Mouse (Mus musculus) MEL (cell line): ENCODE results near the gene Igfals. TPM values are rescaled to one million over a fixed set of nuclear protein-coding genes. Genes with fewer than 3 reads are reported as not detected.

Source experiments
- DNase-seq: peaks from one replicate; pipeline ENCODE4 v3.0.0; 2011; ENCODE audit warnings: low read depth, low spot score
- H3K27ac ChIP-seq: 2 replicates; pipeline ENCODE4 v1.5.1; 2012; ENCODE audit warnings: low read depth, mild to moderate bottlenecking, control low read depth, low read length, moderate library complexity; ENCODE audit not compliant: control insufficient read depth
- H3K27me3 ChIP-seq, 2 experiments: fragments of 150-350 bp in 1 of 2; sonication (generic) in 1 of 2; 2 replicates each; pipeline ENCODE4 v1.6.1; 2012; ENCODE audit warnings: low read length in 2 of 2, mild to moderate bottlenecking in 2 of 2, improper control_type of control experiment in 1 of 2, moderate library complexity in 1 of 2; ENCODE audit not compliant: insufficient read depth in 2 of 2, control insufficient read depth in 1 of 2
- H3K36me3 ChIP-seq, 2 experiments: 2 replicates each; pipeline ENCODE4 v1.6.1; 2012 to 2014; ENCODE audit warnings: low read length in 2 of 2, improper control_type of control experiment in 1 of 2, inconsistent platforms in 1 of 2, mild to moderate bottlenecking in 1 of 2; ENCODE audit not compliant: insufficient read depth in 2 of 2, control insufficient read depth in 1 of 2
- H3K4me1 ChIP-seq, 2 experiments: fragments of 150-350 bp in 1 of 2; sonication (generic) in 1 of 2; 2 replicates each; pipeline ENCODE4 v1.6.1; 2012; ENCODE audit warnings: low read length in 2 of 2, improper control_type of control experiment in 1 of 2, mild to moderate bottlenecking in 1 of 2; ENCODE audit not compliant: insufficient read depth in 2 of 2, control insufficient read depth in 1 of 2
- H3K4me3 ChIP-seq, 2 experiments: fragments of 150-350 bp in 1 of 2; sonication (generic) in 1 of 2; 2 replicates each; pipeline ENCODE4 v1.5.1; 2012; ENCODE audit warnings: low read depth in 2 of 2, low read length in 2 of 2, mild to moderate bottlenecking in 2 of 2, moderate library complexity in 2 of 2, control low read depth in 1 of 2, improper control_type of control experiment in 1 of 2; ENCODE audit not compliant: control insufficient read depth in 1 of 2, insufficient read depth in 1 of 2
- H3K79me2 ChIP-seq: 2 replicates; pipeline ENCODE4 v1.6.1; 2012; ENCODE audit warnings: mild to moderate bottlenecking, low read length, moderate library complexity; ENCODE audit not compliant: control insufficient read depth, poor library complexity, insufficient read depth
- H3K9ac ChIP-seq: 2 replicates; pipeline ENCODE4 v1.6.1; 2012; ENCODE audit warnings: low read depth, mild to moderate bottlenecking, control low read depth, low read length, moderate library complexity; ENCODE audit not compliant: control insufficient read depth, poor library complexity, severe bottlenecking
- H3K9me3 ChIP-seq: fragments of 150-350 bp; sonication (generic); replicated peaks from 2 replicates; pipeline ENCODE4 v1.6.1; 2012; ENCODE audit warnings: mild to moderate bottlenecking, low read length, improper control_type of control experiment, moderate library complexity; ENCODE audit not compliant: insufficient read depth
- BHLHE40 ChIP-seq: IDR thresholded peaks from 2 replicates; pipeline ENCODE4 v1.6.1; 2012; ENCODE audit warnings: low read depth, mild to moderate bottlenecking, inconsistent platforms, low read length, improper control_type of control experiment, borderline replicate concordance
- CHD2 ChIP-seq: IDR thresholded peaks from 2 replicates; pipeline ENCODE4 v1.6.1; 2011; ENCODE audit warnings: low read length, improper control_type of control experiment
- E2F4 ChIP-seq: IDR thresholded peaks from 2 replicates; pipeline ENCODE4 v1.6.1; 2011; ENCODE audit warnings: low read depth, low read length, improper control_type of control experiment, borderline replicate concordance
- EP300 ChIP-seq, 2 experiments: IDR thresholded peaks; 2 replicates each; pipeline ENCODE4 v1.6.1; 2011; ENCODE audit warnings: improper control_type of control experiment in 2 of 2, low read length in 2 of 2, low read depth in 1 of 2, mild to moderate bottlenecking in 1 of 2
- ETS1 ChIP-seq: IDR thresholded peaks from 2 replicates; pipeline ENCODE4 v1.6.1; 2012; ENCODE audit warnings: low read depth, mild to moderate bottlenecking, inconsistent platforms, low read length, improper control_type of control experiment, moderate library complexity
- GABPA ChIP-seq: IDR thresholded peaks from 2 replicates; pipeline ENCODE4 v1.6.1; 2012; ENCODE audit warnings: low read depth, mild to moderate bottlenecking, inconsistent platforms, low read length, improper control_type of control experiment, moderate library complexity
- GATA1 ChIP-seq: IDR thresholded peaks from 2 replicates; pipeline ENCODE4 v1.6.1; 2011; ENCODE audit warnings: low read depth, low read length, improper control_type of control experiment
- HCFC1 ChIP-seq: IDR thresholded peaks from 2 replicates; pipeline ENCODE4 v1.6.1; 2012; ENCODE audit warnings: low read depth, mild to moderate bottlenecking, inconsistent platforms, low read length, improper control_type of control experiment, moderate library complexity
- JUND ChIP-seq: IDR thresholded peaks from 2 replicates; pipeline ENCODE4 v1.6.1; 2011; ENCODE audit warnings: low read depth, mild to moderate bottlenecking, improper control_type of control experiment, low read length
- MAFK ChIP-seq: IDR thresholded peaks from 2 replicates; pipeline ENCODE4 v1.6.1; 2011; ENCODE audit warnings: low read depth, mild to moderate bottlenecking, low read length, improper control_type of control experiment, borderline replicate concordance
- MAX ChIP-seq: IDR thresholded peaks from 2 replicates; pipeline ENCODE4 v1.6.1; 2011; ENCODE audit warnings: low read length, improper control_type of control experiment
- MXI1 ChIP-seq: IDR thresholded peaks from 2 replicates; pipeline ENCODE4 v1.6.1; 2011; ENCODE audit warnings: mild to moderate bottlenecking, low read depth, low read length, improper control_type of control experiment
- MYB ChIP-seq: IDR thresholded peaks from 2 replicates; pipeline ENCODE4 v1.6.1; 2011; ENCODE audit warnings: mild to moderate bottlenecking, low read depth, low read length, improper control_type of control experiment
- MYC ChIP-seq: IDR thresholded peaks from 2 replicates; pipeline ENCODE4 v1.6.1; 2011; ENCODE audit warnings: low read depth, mild to moderate bottlenecking, low read length, improper control_type of control experiment, moderate library complexity
- NELFE ChIP-seq: IDR thresholded peaks from 2 replicates; pipeline ENCODE4 v1.6.1; 2011; ENCODE audit warnings: low read depth, low read length, improper control_type of control experiment
- POLR2A ChIP-seq, 2 experiments: IDR thresholded peaks; 2 replicates each; pipeline ENCODE4 v1.6.1; 2011 to 2012; ENCODE audit warnings: low read length in 2 of 2, mild to moderate bottlenecking in 2 of 2, control low read depth in 1 of 2, improper control_type of control experiment in 1 of 2, low read depth in 1 of 2, moderate library complexity in 1 of 2; ENCODE audit not compliant: control insufficient read depth in 1 of 2, insufficient read depth in 1 of 2, poor library complexity in 1 of 2
- POLR2AphosphoS2 ChIP-seq: IDR thresholded peaks from 2 replicates; pipeline ENCODE4 v1.6.1; 2011; ENCODE audit warnings: low read length, improper control_type of control experiment
- SMC3 ChIP-seq: IDR thresholded peaks from 2 replicates; pipeline ENCODE4 v1.6.1; 2011; ENCODE audit warnings: low read depth, low read length, improper control_type of control experiment
- TAL1 ChIP-seq: IDR thresholded peaks from 2 replicates; pipeline ENCODE4 v1.6.1; 2012; ENCODE audit warnings: mild to moderate bottlenecking, inconsistent platforms, low read length, moderate library complexity, mixed read lengths
- TBP ChIP-seq: IDR thresholded peaks from 2 replicates; pipeline ENCODE4 v1.8.0; 2011; ENCODE audit warnings: low read depth, low read length, improper control_type of control experiment
- TCF12 ChIP-seq: IDR thresholded peaks from 2 replicates; pipeline ENCODE4 v1.6.1; 2014; ENCODE audit warnings: low read depth, mild to moderate bottlenecking, inconsistent platforms, low read length, improper control_type of control experiment, moderate library complexity
- UBTF ChIP-seq: IDR thresholded peaks from 2 replicates; pipeline ENCODE4 v1.6.1; 2012; ENCODE audit warnings: low read depth, mild to moderate bottlenecking, inconsistent platforms, low read length, improper control_type of control experiment, moderate library complexity, borderline replicate concordance; ENCODE audit not compliant: insufficient read depth
- USF1 ChIP-seq: IDR thresholded peaks from 2 replicates; pipeline ENCODE4 v1.6.1; 2014; ENCODE audit warnings: low read depth, mild to moderate bottlenecking, inconsistent platforms, low read length, improper control_type of control experiment, moderate library complexity
- ZC3H11A ChIP-seq: IDR thresholded peaks from 2 replicates; pipeline ENCODE4 v1.6.1; 2012; ENCODE audit warnings: low read depth, mild to moderate bottlenecking, inconsistent platforms, low read length, improper control_type of control experiment
- polyA plus RNA-seq, 2 experiments: library from polyadenylated mRNA; stranded (reverse) in 1 of 2; unstranded in 1 of 2; fragments of >175 nt in 1 of 2; fragments of >200 nt in 1 of 2; gene quantifications; 2 replicates each; pipeline versions ENCODE4 v1.2.1 to v1.2.4; 2012; ENCODE audit warnings: low replicate concordance in 2 of 2, low read depth in 1 of 2; ENCODE audit not compliant: insufficient read length in 2 of 2, insufficient read depth in 1 of 2, missing spikeins in 1 of 2
- total RNA-seq: library from RNA; depleted of rRNA; stranded (reverse); fragments of 300-350 nt; gene quantifications from 2 replicates; pipeline ENCODE4 v1.2.3, GENCODE M21; 2012

Igfals gene
- total and polyA plus RNA-seq, 3 experiments, result 0.04 TPM; not detected in 2

GRCm38 (mm10) chr17:24913984-24914383 lies 48.2 kb downstream of the Igfals start:
- Histone ChIP-seq H3K27me3 (no peaks in the 10 kb centered on the region), H3K36me3 (peaks cover 9 to 19% of the 10 kb centered on the region in 2 experiments), H3K4me1 (peaks cover 0 to 7% of the 10 kb centered on the region in 2 experiments), H3K4me3 (no peak overlapping the region), H3K9me3 (no peaks in the 10 kb centered on the region), H3K27ac (peak overlapping the region; percentile 15; the same call in 1 of the 2 replicates), H3K79me2 (no peaks in the 10 kb centered on the region), H3K9ac (no peak overlapping the region)
- peak; percentile 54 for DNase-seq
- TF ChIP-seq MYB, result peak; percentile 65
- TF ChIP-seq EP300 (IDR thresholded peaks at IDR 0.05; ENCODE audit: low read depth in 1 of 2, low read length in 2 of 2), result peak; percentile 74 to 80
- TF ChIP-seq UBTF, result no peak
- TF ChIP-seq GATA1, result peak; percentile 72
- no peak for TF ChIP-seq MAFK
- peak; percentile 55; the same call in 1 of the 2 replicates for TF ChIP-seq TCF12
- TF ChIP-seq TAL1, result peak; percentile 77
- peak; percentile 60; the same call in 1 of the 2 replicates for TF ChIP-seq MYC
- TF ChIP-seq ZC3H11A, result no peak

GRCm38 (mm10) chr17:24923246-24923645 lies 57.4 kb downstream of the Igfals start:
- Histone ChIP-seq H3K9ac (no peak overlapping the region), H3K27ac (no peak overlapping the region), H3K27me3 (no peaks in the 10 kb centered on the region)

GRCm38 (mm10) chr17:24929506-24929905 lies 63.7 kb downstream of the Igfals start:
- Histone ChIP-seq H3K9me3 (no peaks in the 10 kb centered on the region), H3K4me1 (peaks cover 0 to 4% of the 10 kb centered on the region in 2 experiments), H3K4me3 (no peak overlapping the region), H3K36me3 (peaks cover 0 to 7% of the 10 kb centered on the region in 2 experiments), H3K79me2 (peaks cover 14% of the 10 kb centered on the region), H3K27me3 (no peaks in the 10 kb centered on the region), H3K27ac (no peak overlapping the region), H3K9ac (no peak overlapping the region)
- no peak for DNase-seq
- TF ChIP-seq HCFC1, result no peak
- TF ChIP-seq MXI1, result no peak
- no peak for TF ChIP-seq POLR2AphosphoS2
- no peak for TF ChIP-seq CHD2
- no peak for TF ChIP-seq BHLHE40
- no peak for TF ChIP-seq GABPA
- TF ChIP-seq POLR2A (IDR thresholded peaks at IDR 0.05; ENCODE audit: control insufficient read depth in 1 of 2, insufficient read depth in 1 of 2, low read depth in 1 of 2, low read length in 2 of 2, poor library complexity in 1 of 2), result no peak
- no peak for TF ChIP-seq MYB
- TF ChIP-seq JUND, result no peak
- no peak for TF ChIP-seq UBTF
- no peak for TF ChIP-seq TBP
- TF ChIP-seq ETS1, result no peak
- TF ChIP-seq NELFE, result no peak
- no peak for TF ChIP-seq MAX

More at GRCm38 (mm10) chr17:24923246-24923645, 57.4 kb downstream of the Igfals start:
- no peaks in the 10 kb centered on the region for H3K9me3 ChIP-seq
- no peaks in the 10 kb centered on the region for H3K79me2 ChIP-seq
- no peak overlapping the region for H3K4me3 ChIP-seq
- no peaks in the 10 kb centered on the region for H3K4me1 ChIP-seq
- no peak for DNase-seq
- H3K36me3 ChIP-seq, result peaks cover 0 to 4% of the 10 kb centered on the region in 2 experiments; a peak in 2 of 4 replicates
- TF ChIP-seq POLR2A (IDR thresholded peaks at IDR 0.05; ENCODE audit: control insufficient read depth in 1 of 2, insufficient read depth in 1 of 2, low read depth in 1 of 2, low read length in 2 of 2, poor library complexity in 1 of 2), result no peak
- TF ChIP-seq EP300 (IDR thresholded peaks at IDR 0.05; ENCODE audit: low read depth in 1 of 2, low read length in 2 of 2), result no peak
- TF ChIP-seq USF1, result no peak
- TF ChIP-seq UBTF, result no peak
- TF ChIP-seq SMC3, result no peak
- no peak for TF ChIP-seq GABPA
- no peak for TF ChIP-seq BHLHE40
- TF ChIP-seq E2F4, result no peak
- TF ChIP-seq MXI1, result no peak
- TF ChIP-seq, all 39 proteins: peak for 0
